Mouse (Mus musculus) embryo, embryonic 10 days (tissue): ENCODE measurements around the gene Hoxd13.
A peak's percentile ranks its signal among the peaks of the same experiment; 100 is the strongest.

ENCODE experiments used
- DNase-seq: peaks from one replicate; pipeline ENCODE4 v3.0.0-alpha.2; 2015; ENCODE audit warnings: low spot score

Hoxd13 gene

DNA sequence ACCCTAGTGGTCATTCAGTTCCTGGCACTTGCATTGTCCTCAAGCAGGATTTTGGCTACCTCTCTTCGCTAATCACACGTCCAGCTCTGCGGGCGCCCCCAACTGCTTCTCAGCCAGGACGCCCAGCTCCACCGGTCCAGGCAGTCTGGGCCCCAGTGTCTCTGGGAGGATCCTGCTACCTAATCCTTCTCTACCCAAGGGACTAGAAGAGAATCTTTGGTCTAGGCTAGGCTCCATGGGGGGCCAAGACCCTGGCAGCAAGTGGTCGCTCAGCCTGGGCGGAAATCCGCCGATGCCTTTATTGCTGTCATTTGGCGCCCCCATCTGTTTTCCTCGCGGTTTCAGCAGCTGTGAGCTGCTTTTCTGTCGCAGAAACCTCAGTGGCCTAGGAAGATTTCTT is 6.4 kb upstream of the Hoxd13 start:
- DNase-seq = peak; percentile 84

DNA sequence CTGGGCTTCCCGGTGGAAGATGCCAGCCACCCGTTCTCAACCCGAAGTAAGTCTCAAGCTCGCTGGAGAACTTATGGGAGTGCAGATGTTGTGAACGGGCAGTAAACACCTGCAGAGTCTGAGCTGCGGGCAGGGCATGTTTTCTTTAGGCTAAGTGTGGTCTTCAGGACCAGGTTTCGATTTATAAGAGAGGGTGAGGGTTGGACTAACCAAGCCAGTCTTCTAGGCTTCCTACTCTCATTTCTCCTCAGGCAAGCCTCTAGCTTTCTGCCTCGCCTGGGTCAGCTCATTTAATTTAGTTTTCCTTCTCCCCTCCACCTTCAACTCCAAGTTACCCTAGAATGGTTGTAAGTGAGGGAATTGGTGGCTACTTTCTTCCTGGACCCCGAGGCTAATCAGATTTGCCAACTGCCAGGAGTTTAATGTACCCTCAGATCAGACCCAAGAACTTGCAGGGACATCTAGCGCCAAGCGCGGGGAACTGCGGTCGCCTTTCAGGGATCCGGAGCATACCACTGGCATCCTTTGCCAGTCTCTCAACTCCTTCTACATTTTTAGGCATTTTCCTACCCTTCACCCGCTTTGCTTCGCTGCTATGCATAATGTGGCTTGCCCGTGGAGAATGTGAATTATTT is 4.7 kb upstream of the Hoxd13 start:
- DNase-seq = peak; percentile 75

DNA sequence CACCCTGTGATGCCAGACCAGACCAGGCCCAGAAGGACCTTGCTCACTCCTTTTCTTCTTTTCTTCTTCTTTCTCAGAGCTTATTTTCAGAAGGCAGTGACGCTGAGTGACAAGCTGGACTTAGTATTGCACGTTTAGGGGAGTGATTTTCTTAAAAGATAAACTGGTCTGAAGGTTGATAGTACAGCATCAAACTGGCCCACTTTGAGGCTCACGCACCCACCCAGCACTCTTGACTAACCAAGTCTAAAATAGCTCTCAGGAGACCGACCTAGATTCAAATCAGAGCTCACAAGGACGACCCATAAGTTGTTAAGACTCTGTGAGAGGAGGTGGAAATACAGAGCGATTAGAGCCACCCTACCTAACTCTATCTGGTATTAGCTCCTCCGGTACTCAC is 1.7 kb upstream of the Hoxd13 start:
- DNase-seq = no peak

DNA sequence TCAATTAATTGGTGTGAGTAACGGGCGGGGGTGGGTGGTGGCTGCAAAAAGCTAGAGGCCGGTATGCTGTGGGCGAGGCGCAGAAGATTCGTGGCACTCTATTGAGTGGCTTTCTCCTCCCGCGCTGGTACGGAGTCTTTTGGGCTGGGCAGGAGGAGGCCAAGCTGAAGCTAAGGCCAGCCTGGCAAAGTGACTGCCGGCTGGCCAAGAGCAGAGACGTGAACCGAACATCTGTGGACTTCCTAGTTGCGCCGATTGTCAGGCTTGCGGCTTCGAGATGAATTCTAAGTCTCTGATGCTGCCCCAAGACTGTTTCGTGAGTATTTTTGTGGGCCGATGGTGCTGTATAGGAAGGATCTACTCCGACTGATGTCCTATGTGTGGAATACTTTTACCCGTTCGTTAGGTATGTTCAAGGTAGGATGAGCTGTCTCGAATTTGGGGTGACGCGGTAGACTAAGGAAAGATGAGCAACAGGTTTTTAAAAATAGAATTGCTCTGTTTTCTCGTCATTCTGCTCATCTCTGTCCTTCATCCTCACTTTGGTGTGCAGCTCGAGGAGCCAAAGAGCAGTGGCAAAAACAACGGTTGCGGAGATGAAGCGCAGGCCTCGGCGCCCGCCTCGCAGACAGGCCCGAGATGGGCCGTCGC is 794 bp upstream of the Hoxd13 start:
- DNase-seq = no peak

DNA sequence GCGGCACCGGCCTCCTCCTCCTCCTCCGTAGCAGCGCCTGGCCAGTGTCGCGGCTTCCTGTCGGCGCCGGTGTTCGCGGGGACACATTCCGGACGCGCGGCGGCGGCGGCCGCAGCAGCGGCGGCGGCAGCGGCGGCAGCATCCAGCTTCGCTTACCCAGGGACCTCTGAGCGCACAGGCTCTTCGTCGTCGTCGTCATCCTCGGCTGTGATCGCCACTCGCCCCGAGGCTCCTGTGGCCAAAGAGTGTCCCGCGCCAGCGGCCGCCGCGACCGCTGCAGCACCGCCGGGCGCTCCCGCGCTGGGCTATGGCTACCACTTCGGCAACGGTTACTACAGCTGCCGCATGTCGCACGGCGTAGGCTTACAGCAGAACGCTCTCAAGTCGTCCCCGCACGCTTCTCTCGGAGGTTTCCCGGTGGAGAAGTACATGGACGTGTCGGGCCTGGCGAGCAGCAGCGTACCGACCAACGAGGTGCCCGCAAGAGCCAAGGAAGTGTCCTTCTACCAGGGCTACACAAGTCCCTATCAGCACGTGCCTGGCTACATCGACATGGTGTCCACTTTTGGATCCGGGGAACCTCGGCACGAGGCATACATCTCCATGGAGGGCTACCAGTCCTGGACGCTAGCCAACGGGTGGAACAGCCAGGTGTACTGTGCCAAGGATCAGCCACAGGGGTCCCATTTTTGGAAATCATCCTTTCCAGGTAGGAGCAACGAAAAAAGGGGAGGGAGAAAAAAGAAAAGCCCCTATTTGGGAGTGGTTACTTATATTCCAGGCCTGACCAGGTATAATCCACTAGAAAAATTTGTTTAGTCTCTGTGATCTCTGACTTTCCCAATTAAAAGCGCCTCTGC is 490 bp downstream of the Hoxd13 start:
- peak; percentile 57 for DNase-seq

DNA sequence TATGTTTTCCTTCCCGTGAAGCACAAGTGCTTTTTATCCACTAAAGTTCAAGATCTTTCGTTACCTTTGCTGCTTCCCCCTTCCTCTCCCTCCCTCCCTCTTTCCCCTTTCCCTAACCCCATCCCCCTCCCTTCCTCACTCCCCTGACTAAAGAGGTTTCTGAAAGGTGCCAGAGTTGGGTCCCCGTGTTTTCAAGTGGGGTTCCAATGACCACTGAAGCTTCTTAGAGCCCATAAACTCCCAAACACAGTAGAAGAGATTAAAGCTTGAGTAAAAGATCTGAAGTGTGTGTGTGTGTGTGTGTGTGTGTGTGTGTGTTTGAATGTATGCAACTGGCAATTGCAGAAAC is 1.1 kb downstream of the Hoxd13 start:
- no peak for DNase-seq

DNA sequence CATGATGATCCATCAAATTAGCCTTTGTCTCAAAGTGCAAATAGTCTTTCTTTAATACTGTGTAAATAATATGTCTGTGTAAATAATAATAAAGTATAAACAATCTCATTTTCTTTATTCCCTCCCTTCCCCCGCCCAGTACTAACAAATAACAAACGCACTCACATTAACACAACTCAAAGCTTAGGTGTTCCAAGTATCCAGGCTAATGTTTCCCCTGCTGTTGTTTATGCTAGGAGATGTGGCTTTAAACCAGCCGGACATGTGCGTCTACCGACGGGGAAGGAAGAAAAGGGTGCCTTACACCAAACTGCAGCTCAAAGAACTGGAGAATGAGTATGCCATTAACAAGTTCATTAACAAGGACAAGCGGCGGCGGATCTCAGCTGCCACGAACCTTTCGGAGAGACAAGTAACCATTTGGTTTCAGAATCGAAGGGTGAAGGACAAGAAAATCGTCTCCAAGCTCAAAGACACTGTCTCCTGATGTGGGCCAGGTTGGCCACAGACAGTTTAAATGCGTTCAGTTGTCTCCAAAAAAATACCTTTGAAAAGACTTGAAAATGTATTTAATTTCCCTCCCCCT is 1.6 kb downstream of the Hoxd13 start:
- no peak for DNase-seq

DNA sequence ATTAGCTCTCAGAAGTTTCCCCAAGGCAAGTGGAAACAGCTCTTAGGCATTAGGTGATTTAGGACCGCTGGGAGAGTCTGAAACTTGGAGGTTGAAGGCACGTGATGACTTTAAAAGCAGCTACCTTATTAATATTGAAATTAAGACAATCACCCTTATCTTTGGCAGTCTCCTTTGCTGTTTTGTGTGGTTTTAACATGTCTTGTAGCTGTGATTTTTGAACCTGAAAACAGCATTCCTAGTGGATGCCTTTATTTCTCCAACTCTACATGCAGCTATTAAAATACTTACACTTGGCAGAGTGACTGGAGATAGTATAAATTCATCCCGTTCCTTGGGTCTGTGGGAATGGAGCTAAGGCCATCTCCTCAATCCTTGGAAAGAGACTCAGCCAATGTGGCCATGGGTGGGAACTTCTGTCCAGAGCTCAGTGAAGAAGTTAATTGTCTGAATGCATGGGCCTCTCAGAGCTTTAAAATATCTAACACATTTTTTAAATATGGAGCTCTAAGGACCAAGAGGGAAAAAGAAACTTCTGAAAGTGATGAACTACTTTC is 2.6 kb downstream of the Hoxd13 start:
- no peak for DNase-seq

DNA sequence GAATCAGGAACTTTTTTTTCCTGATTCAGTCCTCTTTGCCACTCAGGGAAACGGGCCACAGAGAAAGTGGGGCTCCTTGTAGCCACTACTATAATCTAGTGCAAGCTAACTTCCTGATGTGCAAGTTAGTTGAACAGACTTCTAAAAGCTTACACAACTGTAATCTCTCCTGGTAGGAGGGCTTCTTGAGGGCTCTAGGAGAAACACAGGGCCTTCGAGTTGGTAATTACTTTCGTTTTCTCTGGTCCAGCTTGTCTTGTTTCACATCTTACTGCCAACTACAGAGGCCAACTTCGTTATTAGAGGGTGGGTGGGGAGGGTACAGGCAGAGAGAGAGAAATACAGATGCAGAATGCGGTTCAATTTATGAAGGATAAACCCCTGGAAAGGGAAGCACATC is 3.7 kb downstream of the Hoxd13 start:
- DNase-seq = no peak

DNA sequence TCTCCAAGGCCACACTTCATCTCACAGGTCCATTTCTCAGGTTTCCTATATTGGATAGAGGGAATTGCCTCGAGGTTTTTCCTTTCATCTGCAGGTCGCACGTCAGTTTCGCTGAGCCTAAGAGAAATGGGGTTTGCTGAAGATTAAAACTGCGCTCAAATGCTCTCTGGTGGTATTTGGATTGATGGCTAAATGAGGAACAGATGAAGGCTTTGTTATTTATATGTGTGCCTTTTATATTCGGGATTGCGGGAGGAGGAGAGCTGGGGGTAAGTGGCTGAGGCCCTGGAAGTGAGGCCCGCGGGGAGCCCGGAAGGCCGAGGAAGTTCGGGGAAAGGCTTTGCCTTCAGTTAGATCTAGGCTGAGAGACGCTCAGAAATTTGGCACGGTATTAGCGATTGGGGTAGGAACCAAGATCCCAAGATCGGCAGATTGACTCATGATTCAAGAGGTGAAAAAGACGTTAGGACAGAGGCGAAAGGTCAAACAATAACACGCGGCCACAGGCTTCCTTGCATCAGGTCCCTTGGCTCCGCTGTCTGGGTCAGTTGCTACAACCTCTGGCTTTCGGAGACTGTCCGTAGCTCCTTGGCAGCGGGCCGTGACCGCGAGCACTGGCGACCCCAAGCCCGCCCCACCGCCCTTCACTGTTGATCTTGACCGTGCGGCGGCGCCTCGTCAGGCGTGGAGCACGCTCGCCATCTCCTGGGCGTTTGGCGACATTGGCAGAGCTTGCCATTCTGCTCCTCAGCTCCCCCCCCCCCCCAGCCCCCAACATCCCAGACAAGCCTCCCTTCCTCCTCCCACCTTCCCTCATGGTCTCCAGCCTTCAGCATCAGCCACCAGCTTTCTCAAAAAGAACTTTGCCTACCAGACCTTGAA is 4.6 kb downstream of the Hoxd13 start:
- peak; percentile 89 for DNase-seq

DNA sequence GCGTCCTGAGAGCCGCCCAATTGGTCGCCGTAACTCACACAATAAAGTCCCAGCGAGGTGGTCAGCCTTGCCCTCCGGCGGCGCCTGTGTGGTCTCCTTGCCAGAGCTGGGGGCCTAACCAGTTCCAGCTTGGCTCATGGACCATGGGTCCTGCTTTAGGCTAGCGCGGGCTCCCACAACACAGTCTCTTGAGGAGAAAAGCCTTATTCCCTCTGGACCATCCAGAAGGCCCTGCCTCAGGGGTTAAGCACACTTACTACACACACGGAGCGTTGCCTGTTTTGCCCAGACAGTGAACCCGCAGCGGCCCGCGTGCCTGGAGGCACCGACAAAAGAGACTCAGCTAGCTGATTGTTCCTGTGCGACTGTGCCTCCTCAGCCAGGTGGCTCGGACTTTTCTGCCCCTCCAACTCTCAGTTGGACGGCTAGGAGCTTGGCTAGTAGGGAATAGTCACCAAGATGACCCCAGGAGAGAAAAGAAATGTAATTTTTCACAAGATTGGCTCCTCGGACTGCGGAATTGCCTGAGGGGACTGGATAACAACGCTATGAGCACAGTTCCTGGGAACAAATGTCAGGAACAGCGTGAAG is 5.8 kb downstream of the Hoxd13 start:
- no peak for DNase-seq

DNA sequence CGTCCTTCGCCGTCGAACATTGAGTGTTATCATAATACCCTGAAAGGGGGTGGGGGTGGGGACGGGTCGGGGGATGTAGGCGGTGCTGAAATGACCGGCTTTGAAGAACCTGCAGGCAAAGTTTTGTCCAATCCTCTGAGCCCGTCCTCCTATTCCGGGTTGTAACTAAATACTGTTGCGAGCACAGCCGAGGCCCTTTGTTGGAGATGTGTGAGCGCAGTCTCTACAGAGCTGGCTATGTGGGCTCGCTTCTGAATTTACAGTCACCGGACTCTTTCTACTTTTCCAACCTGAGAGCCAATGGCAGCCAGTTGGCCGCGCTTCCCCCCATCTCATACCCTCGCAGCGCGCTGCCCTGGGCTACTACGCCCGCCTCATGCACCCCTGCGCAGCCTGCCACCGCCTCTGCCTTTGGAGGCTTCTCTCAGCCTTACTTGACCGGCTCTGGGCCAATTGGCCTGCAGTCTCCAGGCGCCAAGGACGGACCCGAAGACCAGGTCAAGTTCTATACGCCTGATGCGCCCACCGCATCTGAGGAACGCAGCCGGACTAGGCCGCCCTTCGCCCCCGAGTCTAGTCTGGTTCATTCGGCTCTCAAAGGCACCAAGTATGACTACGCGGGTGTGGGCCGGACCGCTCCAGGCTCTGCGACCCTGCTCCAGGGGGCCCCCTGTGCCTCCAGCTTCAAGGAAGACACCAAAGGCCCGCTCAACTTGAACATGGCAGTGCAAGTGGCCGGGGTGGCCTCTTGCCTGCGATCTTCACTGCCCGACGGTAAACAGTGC is 7.0 kb downstream of the Hoxd13 start, which contains the start of gene Hoxd12:
TSS of gene Hoxd12 (plus strand) at position 133 of the 785 bp plus-strand sequence.
- no peak for DNase-seq

DNA sequence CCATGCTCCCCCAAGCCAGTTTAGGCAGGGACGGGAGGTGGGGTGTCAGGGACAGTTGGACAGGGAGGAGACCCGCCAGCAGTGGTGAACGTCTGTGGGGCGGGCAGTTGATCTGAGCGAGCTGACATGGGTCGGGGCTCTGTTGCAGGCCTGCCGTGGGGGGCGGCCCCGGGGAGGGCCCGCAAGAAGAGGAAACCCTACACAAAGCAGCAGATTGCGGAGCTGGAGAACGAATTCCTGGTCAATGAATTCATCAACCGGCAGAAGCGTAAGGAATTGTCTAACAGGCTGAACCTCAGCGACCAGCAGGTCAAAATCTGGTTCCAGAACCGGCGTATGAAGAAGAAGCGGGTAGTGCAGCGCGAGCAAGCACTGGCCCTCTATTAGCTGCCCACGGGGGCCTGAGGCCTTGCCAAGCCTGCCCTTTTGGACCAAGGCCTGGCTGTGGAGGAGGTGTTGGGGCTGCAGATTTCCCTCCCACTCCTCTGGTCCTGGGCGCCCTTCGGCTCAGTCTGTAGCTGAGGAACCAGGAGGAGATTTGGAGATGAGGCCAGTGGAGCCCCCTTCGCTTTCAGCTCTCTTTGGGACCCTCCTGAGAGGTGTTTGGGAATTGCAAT is 7.7 kb downstream of the Hoxd13 start:
- DNase-seq = no peak

DNA sequence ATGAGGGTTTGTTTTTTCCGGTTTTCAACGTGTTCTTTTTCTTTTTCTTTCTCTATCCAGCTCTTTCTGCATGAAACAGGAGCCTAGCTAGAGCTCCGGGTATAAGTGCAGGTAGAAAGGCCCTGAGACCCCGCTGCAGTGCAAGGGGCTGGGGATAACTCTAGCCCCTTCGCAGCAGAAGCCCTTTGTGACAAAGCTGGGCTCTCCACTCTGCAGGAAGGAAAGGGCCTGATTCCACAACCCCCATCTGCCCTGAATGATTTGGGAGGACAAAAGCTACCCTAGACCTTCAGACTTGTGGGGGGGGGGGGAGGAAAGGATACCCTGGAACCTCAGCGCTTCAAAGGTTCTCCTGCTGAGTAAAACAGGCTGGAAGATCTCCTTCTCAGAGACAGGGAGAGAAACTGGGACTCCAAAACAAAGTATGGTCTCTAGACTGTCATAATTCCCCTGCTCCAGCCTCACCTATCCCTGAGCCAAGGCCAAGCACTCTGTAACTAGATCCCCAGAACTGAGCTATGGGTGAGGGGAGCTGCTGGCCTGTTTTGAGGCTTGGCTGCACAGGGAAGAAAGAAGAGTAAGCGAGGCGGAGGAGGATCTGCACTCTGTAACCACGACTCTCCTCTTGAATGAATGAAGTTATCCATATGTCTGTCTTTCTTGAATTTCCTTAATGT is 8.4 kb downstream of the Hoxd13 start:
- no peak for DNase-seq

DNA sequence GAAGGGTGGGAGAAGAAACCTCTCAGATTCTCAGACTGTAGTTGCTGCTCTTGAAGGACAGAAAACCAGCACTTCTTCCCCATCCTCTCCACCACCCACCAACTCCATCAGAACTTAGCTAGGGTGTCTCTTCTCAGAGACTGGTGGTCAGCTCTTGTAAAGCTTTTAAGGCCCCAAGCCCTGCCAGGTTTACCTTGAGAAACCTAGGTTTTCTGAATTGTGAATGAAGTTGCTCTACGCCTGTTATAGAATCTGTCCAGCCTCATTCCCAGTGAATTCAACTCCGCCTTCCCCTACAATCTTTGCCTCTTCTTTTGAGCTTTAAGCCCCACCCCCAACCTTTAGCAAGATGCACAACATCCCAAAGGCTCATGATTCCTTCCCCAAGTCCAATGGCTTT is 9.0 kb downstream of the Hoxd13 start:
- DNase-seq = no peak

DNA sequence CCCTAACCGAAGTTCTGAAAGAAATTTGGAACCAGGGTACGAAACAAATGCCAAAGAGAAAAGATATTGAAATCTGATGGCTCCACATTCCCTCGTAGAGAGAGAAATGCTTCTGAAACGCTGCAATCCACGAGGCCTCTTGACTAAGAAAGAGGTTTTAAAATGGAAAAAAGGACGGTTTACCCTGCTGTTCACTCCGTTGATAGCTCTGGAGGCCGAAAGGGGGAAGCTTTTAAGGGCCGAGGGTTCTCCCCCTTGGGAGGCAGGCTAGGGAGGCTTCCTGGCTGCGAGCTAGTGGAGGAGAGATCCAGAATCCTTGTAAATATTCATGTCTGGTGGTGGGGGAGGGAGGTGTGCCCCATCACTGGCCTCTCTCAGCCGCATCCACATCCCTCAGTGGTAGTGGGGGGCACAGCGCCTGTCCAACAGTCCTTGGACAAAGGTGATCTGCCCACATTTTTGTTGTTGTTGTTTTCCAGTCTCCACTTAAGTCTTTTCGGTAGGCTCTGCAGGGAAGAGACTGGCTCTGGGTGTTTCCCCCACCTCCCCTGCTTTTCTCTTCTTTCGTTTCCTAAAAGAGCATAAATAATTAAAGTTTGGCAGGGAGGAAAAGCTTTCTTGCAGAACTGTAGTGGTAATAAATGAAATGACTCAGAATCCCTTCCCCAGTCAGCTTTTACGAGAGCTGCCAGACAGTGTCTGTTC is 10.9 kb downstream of the Hoxd13 start, which contains the start of gene Hoxd11:
TSS of gene Hoxd11 (plus strand) at position 667 of the 705 bp plus-strand sequence.
- no peak for DNase-seq

DNA sequence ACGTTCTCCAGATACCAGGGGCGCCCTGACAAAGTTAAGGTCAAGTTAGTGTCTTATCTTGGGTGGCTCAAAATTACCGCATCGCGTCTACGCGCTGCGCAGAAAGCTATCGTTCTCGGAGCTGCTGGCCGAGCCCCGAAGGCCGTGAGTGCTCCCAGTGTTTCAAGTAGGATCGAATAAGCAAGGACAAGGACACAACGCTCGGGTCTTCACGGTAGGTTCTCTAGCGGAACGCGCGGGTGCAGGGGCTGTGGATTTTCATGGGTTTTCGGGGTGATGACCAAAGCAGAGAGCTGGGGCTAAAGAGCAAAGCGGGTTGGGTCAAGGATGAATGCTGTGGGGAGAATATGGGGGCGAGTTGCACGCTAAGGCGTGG is 11.5 kb downstream of the Hoxd13 start:
- no peak for DNase-seq

DNA sequence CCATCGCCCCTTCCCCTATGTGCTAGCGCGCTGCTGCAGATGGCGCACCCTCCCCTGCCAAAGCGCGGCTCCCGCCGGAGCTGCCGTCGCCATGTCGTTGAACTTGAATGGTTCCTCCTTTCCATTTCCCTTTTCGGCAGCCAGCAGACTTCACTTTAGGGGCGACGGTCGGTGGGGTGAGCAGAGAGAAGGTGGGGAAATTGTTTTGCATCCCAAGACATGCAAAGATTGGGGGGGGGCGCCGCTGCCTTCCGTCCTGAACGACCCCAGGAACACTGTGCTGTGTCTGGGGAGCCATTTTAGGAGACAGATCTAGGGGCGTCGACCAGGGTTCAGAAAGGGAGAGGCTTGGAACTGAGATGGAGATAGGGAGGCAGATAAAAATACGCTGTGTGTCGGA is 11.9 kb downstream of the Hoxd13 start:
- no peak for DNase-seq
